Mouse (Mus musculus) neutrophil, adult 5-6 weeks (primary cell): ENCODE data around the gene Hscb. TPM values are rescaled to one million over a fixed set of nuclear protein-coding genes. Genes with fewer than 3 reads are reported as not detected.
"Not testable (repeated sequence)": the region's sequence is repeated elsewhere in the genome, so short reads cannot be mapped to it uniquely, and the experiment has no call there.

Experiments used
- ATAC-seq: fragments of 151-379, 151-347 bp; 2 replicates; pipeline ENCODE4 v1.8.0; 2017; ENCODE audit warnings: mild to moderate bottlenecking, moderate TSS enrichment; ENCODE audit not compliant: insufficient number of reproducible peaks, poor library complexity, low FRiP score, severe bottlenecking; ENCODE audit errors: extremely low read depth
- total RNA-seq: library from RNA; stranded (forward); fragments of 200-1000 nt; gene quantifications from 2 replicates; pipeline ENCODE4 v1.2.3, GENCODE M21; 2017

Gene Hscb
- 24.4 and 28.3 TPM in 2 replicates for total RNA-seq

- ATAC-seq, result peak; percentile 97
Observed at GRCm38 (mm10) chr5:110839678-110840365, at the start of gene Hscb, which contains the start of gene Chek2. Hscb (minus strand) TSS chr5:110839777. Chek2 (plus strand) TSS chr5:110839979.

GRCm38 (mm10) chr5:110888596-110888995 lies 49.0 kb upstream of the Hscb start:
- ATAC-seq, result no peak

- ATAC-seq, result 0 out of 2 replicates have a peak, but pooled peaks have one; percentile 13
Observed at GRCm38 (mm10) chr5:110879584-110880374, 40.2 kb upstream of the Hscb start, which contains the start of gene Ttc28. Ttc28 (plus strand) TSS chr5:110879803.

GRCm38 (mm10) chr5:110879042-110879441 lies 39.5 kb upstream of the Hscb start:
- ATAC-seq, result no peak

GRCm38 (mm10) chr5:110878526-110878925 lies 38.9 kb upstream of the Hscb start:
- ATAC-seq, result not testable (repeated sequence)

GRCm38 (mm10) chr5:110877666-110878505 lies 38.3 kb upstream of the Hscb start:
- ATAC-seq, result no peak

GRCm38 (mm10) chr5:110875286-110875685 lies 35.7 kb upstream of the Hscb start:
- ATAC-seq, result no peak

- no peak for ATAC-seq
Observed at GRCm38 (mm10) chr5:110874711-110875110, 35.1 kb upstream of the Hscb start.

- no peak for ATAC-seq
Observed at GRCm38 (mm10) chr5:110873160-110873559, 33.6 kb upstream of the Hscb start.

GRCm38 (mm10) chr5:110869242-110869669 lies 29.7 kb upstream of the Hscb start:
- ATAC-seq, result no peak

- ATAC-seq, result no peak
Observed at GRCm38 (mm10) chr5:110868460-110868859, 28.9 kb upstream of the Hscb start.

GRCm38 (mm10) chr5:110860445-110860844 lies 20.9 kb upstream of the Hscb start:
- no peak for ATAC-seq

- ATAC-seq, result no peak
Observed at GRCm38 (mm10) chr5:110859013-110859650, 19.6 kb upstream of the Hscb start.

GRCm38 (mm10) chr5:110857091-110857490 lies 17.5 kb upstream of the Hscb start:
- no peak for ATAC-seq

- ATAC-seq, result no peak
Observed at GRCm38 (mm10) chr5:110852990-110853389, 13.4 kb upstream of the Hscb start.

GRCm38 (mm10) chr5:110841046-110841862 lies 1.7 kb upstream of the Hscb start:
- ATAC-seq, result no peak

GRCm38 (mm10) chr5:110840465-110840864 lies 888 bp upstream of the Hscb start:
- no peak for ATAC-seq
